Comparison of ENCODE assay signal across 21 mouse cellular contexts in the genomic region with DNA sequence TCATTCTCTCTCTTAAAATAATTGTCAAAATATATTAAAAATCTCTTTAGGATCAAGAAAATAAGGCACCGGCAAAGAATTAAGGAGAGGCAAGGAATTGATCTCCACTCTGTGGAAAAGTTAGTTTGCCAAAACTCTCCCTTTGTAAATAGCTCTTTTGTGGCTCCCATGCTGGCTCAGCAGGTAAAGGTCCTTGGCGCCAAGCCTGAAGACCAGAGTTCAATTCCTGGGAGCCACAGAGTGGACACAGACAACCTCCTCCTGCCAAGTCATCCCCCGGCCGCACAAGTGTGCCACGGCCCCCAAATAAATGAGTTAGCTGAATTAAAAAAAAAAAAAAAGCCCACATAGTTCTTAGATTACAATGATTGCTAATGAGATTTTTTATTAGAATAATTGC. TPM values are rescaled to one million over a fixed set of nuclear protein-coding genes. Genes with fewer than 3 reads are reported as not detected.
DNase-seq lines count a peak whose midpoint lies in the region; ATAC-seq and TF ChIP-seq lines count a peak whose summit lies in the region.
"Had no signal": no experiment of that assay in that cellular context is flagged by ENCODE, and none has a peak within 500 bp of the region (broad histone marks: within the 10 kb centered on the region; RNA-seq: fewer than 3 reads in every experiment).

No protein-coding gene starts in this region.

- H3K4me3 ChIP-seq in kidney, adult 2 months (ENCODE audit: insufficient read depth, low read depth, low read length): peak overlapping the region; percentile 83
- H3K4me3 ChIP-seq in kidney, embryonic 16.5 days (ENCODE audit: low read length): no peak overlapping the region
- H3K4me3 ChIP-seq in liver, embryonic 16.5 days (ENCODE audit: low read depth, low read length): peak overlapping the region; percentile 43
- H3K4me3 ChIP-seq in hindbrain, embryonic 12.5 days: no peak overlapping the region
- H3K4me3 ChIP-seq: embryonic facial prominence, embryonic 10.5 days; forebrain, embryonic 13.5 days; heart, adult 2 months; heart, embryonic 15.5 days had no signal

- H3K9ac ChIP-seq in kidney, embryonic 16.5 days (replicated peaks; ENCODE audit: low read length): no peak overlapping the region
- no peak overlapping the region for H3K9ac ChIP-seq in liver, embryonic 16.5 days (ENCODE audit: low read depth, low read length)
- H3K9ac ChIP-seq in hindbrain, embryonic 12.5 days: no peak overlapping the region
- H3K9ac ChIP-seq: forebrain, embryonic 13.5 days; forebrain, postnatal 0 days; heart, embryonic 15.5 days had no signal

- H3K36me3 ChIP-seq in kidney, adult 2 months (ENCODE audit: control insufficient read depth, insufficient read depth, low read length): no peaks in the 10 kb centered on the region
- no peaks in the 10 kb centered on the region for H3K36me3 ChIP-seq in kidney, embryonic 16.5 days (ENCODE audit: insufficient read depth, low read length)
- no peaks in the 10 kb centered on the region for H3K36me3 ChIP-seq in liver, embryonic 16.5 days (ENCODE audit: control insufficient read depth, insufficient read depth)
- H3K36me3 ChIP-seq in hindbrain, embryonic 12.5 days: no peaks in the 10 kb centered on the region
- H3K36me3 ChIP-seq: embryonic facial prominence, embryonic 10.5 days; heart, embryonic 15.5 days had no signal

- peaks cover 13% of the 10 kb centered on the region; the same call in 1 of the 2 replicates for H3K4me1 ChIP-seq in kidney, adult 2 months (ENCODE audit: control insufficient read depth, insufficient read depth, low read length)
- 0 out of 2 replicates have a peak, but pooled peaks cover 8% of the 10 kb centered on the region for H3K4me1 ChIP-seq in kidney, embryonic 16.5 days (ENCODE audit: insufficient read depth, low read length)
- no peaks in the 10 kb centered on the region for H3K4me1 ChIP-seq in liver, embryonic 16.5 days (ENCODE audit: control insufficient read depth, low read depth, low read length)
- no peaks in the 10 kb centered on the region for H3K4me1 ChIP-seq in hindbrain, embryonic 12.5 days
- H3K4me1 ChIP-seq: forebrain, embryonic 13.5 days had no signal

- peak overlapping the region; percentile 97 for H3K27ac ChIP-seq in kidney, adult 2 months (ENCODE audit: insufficient read depth, low read depth, low read length)
- H3K27ac ChIP-seq in kidney, embryonic 16.5 days (ENCODE audit: low read length): no peak overlapping the region
- H3K27ac ChIP-seq in liver, embryonic 16.5 days (ENCODE audit: low read length): no peak overlapping the region; the same call in 1 of the 2 replicates
- H3K27ac ChIP-seq in hindbrain, embryonic 12.5 days: no peak overlapping the region
- H3K27ac ChIP-seq: embryonic facial prominence, embryonic 10.5 days; forebrain, embryonic 13.5 days; heart, adult 2 months; heart, embryonic 15.5 days had no signal

- peak; percentile 92 for DNase-seq in kidney, adult 2 months
- no peak for DNase-seq in liver
- DNase-seq in kidney, postnatal 36 days: peak; percentile 87 to 88
- DNase-seq: adrenal gland, adult 2 months; adrenal gland, postnatal 25 days; cerebellum, adult 18-20 months; cerebellum, postnatal 10 days; forebrain, postnatal 0 days; gastrocnemius, postnatal 14 days; heart, adult 2 months; heart, postnatal 14 days had no signal

- WGBS in kidney, adult 2 months: 60% methylated on average over 5 of the region's 5 CpGs
- 92% methylated on average over 5 of the region's 5 CpGs for WGBS in kidney, embryonic 16.5 days
- 73% methylated on average over 5 of the region's 5 CpGs for WGBS in liver, embryonic 16.5 days (ENCODE audit: insufficient replicate concordance)
- 95% methylated on average over 5 of the region's 5 CpGs for WGBS in hindbrain, embryonic 12.5 days

- ATAC-seq in kidney, embryonic 16.5 days (ENCODE audit: low FRiP score, low TSS enrichment): no peak
- ATAC-seq in liver, embryonic 16.5 days (ENCODE audit: low read depth): no peak
- ATAC-seq in hindbrain, embryonic 12.5 days (ENCODE audit: low FRiP score): no peak
- ATAC-seq: forebrain, embryonic 13.5 days; forebrain, postnatal 0 days; Patski had no signal

- H3K27me3 ChIP-seq in kidney, adult 2 months (replicated peaks; ENCODE audit: control insufficient read depth, insufficient read depth, low read length): no peaks in the 10 kb centered on the region
- no peaks in the 10 kb centered on the region for H3K27me3 ChIP-seq in kidney, embryonic 16.5 days (ENCODE audit: insufficient read depth, low read length)
- no peaks in the 10 kb centered on the region for H3K27me3 ChIP-seq in liver, embryonic 16.5 days (ENCODE audit: control insufficient read depth, insufficient read depth, low read depth, low read length)
- H3K27me3 ChIP-seq in hindbrain, embryonic 12.5 days: no peaks in the 10 kb centered on the region
- H3K27me3 ChIP-seq: CH12.LX; forebrain, embryonic 13.5 days; heart, embryonic 15.5 days; Patski had no signal

- TF ChIP-seq POLR2A in kidney, adult 2 months (IDR thresholded peaks at IDR 0.05; ENCODE audit: low read depth, low read length): no peak

- no peaks in the 10 kb centered on the region for H3K9me3 ChIP-seq in kidney, embryonic 16.5 days (ENCODE audit: low read length)
- no peaks in the 10 kb centered on the region for H3K9me3 ChIP-seq in liver, embryonic 16.5 days (replicated peaks; ENCODE audit: control insufficient read depth, low read length)
- no peaks in the 10 kb centered on the region for H3K9me3 ChIP-seq in hindbrain, embryonic 12.5 days (replicated peaks)
- H3K9me3 ChIP-seq: embryonic facial prominence, embryonic 10.5 days; forebrain, embryonic 13.5 days; heart, embryonic 15.5 days had no signal

- TF ChIP-seq CTCF in kidney, adult 2 months (conservative IDR thresholded peaks at IDR 0.05; ENCODE audit: insufficient read depth, insufficient read length, low read depth, low read length): no peak

- H3K4me2 ChIP-seq in kidney, embryonic 16.5 days (replicated peaks; ENCODE audit: low read depth, low read length): no peak overlapping the region
- peak overlapping the region; percentile 18 for H3K4me2 ChIP-seq in liver, embryonic 16.5 days (ENCODE audit: low read depth, low read length)
- no peak overlapping the region for H3K4me2 ChIP-seq in hindbrain, embryonic 12.5 days (replicated peaks)
- H3K4me2 ChIP-seq: forebrain, embryonic 13.5 days; heart, embryonic 11.5 days; heart, embryonic 15.5 days had no signal

RNA-seq across cellular contexts. Expression of a gene that starts 2.7 kb away (rescaled TPM):
- 163 and 168 TPM in 2 replicates for polyA plus RNA-seq in kidney, adult 2 months (2012; rRNA removed)
- 9.6 and 10.6 TPM in 2 replicates for polyA plus RNA-seq in kidney, embryonic 16.5 days (2015; fragmentation: Nextera tagmentation; extraction: Ambion mirVana)
- polyA plus RNA-seq in liver, embryonic 16.5 days (2015; fragmentation: Nextera tagmentation; extraction: Ambion mirVana): 36.6 and 48.3 TPM in 2 replicates
- 0.79 and 0.83 TPM in 2 replicates for polyA plus RNA-seq in hindbrain, embryonic 12.5 days (2016; fragmentation: Nextera tagmentation; extraction: Ambion mirVana)

RNA-seq across cellular contexts. Expression of a gene that starts 36.8 kb away (rescaled TPM):
- polyA plus RNA-seq in kidney, adult 2 months (2012; rRNA removed): 0.19 and 0.28 TPM in 2 replicates
- polyA plus RNA-seq in kidney, embryonic 16.5 days (2015; fragmentation: Nextera tagmentation; extraction: Ambion mirVana): not detected in 2 replicates
- not detected in 2 replicates for polyA plus RNA-seq in liver, embryonic 16.5 days (2015; fragmentation: Nextera tagmentation; extraction: Ambion mirVana)
- 0.62 and 1.1 TPM in 2 replicates for polyA plus RNA-seq in hindbrain, embryonic 12.5 days (2016; fragmentation: Nextera tagmentation; extraction: Ambion mirVana)
- polyA plus RNA-seq: adrenal gland, adult 2 months; embryonic facial prominence, embryonic 14.5 days; heart, adult 2 months; heart, embryonic 11.5 days; heart, embryonic 15.5 days; Patski had no signal

RNA-seq across cellular contexts. Expression of a gene that starts 38.6 kb away (rescaled TPM):
- polyA plus RNA-seq in kidney, adult 2 months (2012; rRNA removed): 22.4 and 25.5 TPM in 2 replicates
- polyA plus RNA-seq in kidney, embryonic 16.5 days (2015; fragmentation: Nextera tagmentation; extraction: Ambion mirVana): 5.0 and 6.1 TPM in 2 replicates
- polyA plus RNA-seq in liver, embryonic 16.5 days (2015; fragmentation: Nextera tagmentation; extraction: Ambion mirVana): 5.3 and 6.4 TPM in 2 replicates
- 0.64 and 1.3 TPM in 2 replicates for polyA plus RNA-seq in hindbrain, embryonic 12.5 days (2016; fragmentation: Nextera tagmentation; extraction: Ambion mirVana)

RNA-seq across cellular contexts. Expression of a gene that starts 38.7 kb away (rescaled TPM):
- polyA plus RNA-seq in kidney, adult 2 months (2012; rRNA removed): 14.7 and 25.0 TPM in 2 replicates
- polyA plus RNA-seq in kidney, embryonic 16.5 days (2015; fragmentation: Nextera tagmentation; extraction: Ambion mirVana): 116 and 138 TPM in 2 replicates
- 22.2 and 24.3 TPM in 2 replicates for polyA plus RNA-seq in liver, embryonic 16.5 days (2015; fragmentation: Nextera tagmentation; extraction: Ambion mirVana)
- polyA plus RNA-seq in hindbrain, embryonic 12.5 days (2016; fragmentation: Nextera tagmentation; extraction: Ambion mirVana): 230 and 238 TPM in 2 replicates

Comparison
In these comparisons a context has a peak if more than half of its experiments do, and no peak if none do; other contexts are left out.
1. H3K4me3 ChIP-seq: peak in kidney, adult 2 months (single experiment) and liver, embryonic 16.5 days (single experiment); none in kidney, embryonic 16.5 days (single experiment) and hindbrain, embryonic 12.5 days (single experiment).